Mouse (Mus musculus) erythroid progenitor cell, adult 5-6 weeks (primary cell): ENCODE data around the gene Scrt2. TPM values are rescaled to one million over a fixed set of nuclear protein-coding genes. Genes with fewer than 3 reads are reported as not detected.

Experiments used
- ATAC-seq: replicated peaks from 2 replicates; pipeline ENCODE4 v1.8.0; 2016; ENCODE audit warnings: moderate number of reproducible peaks, mild to moderate bottlenecking, moderate TSS enrichment, inconsistent platforms; ENCODE audit not compliant: poor library complexity, low FRiP score, severe bottlenecking
- total RNA-seq, 2 experiments: library from RNA; stranded (forward) in 1 of 2; stranded (reverse) in 1 of 2; fragments of 150-400 nt in 1 of 2; fragments of 186-747, 209-891 nt in 1 of 2; gene quantifications; 2 replicates each; pipeline versions ENCODE4 v1.2.3 to v1.2.4; 2015 to 2017; ENCODE audit warnings: low replicate concordance in 2 of 2

The Scrt2 gene
- total RNA-seq, 2 experiments from 2014 or later: not detected

DNA sequence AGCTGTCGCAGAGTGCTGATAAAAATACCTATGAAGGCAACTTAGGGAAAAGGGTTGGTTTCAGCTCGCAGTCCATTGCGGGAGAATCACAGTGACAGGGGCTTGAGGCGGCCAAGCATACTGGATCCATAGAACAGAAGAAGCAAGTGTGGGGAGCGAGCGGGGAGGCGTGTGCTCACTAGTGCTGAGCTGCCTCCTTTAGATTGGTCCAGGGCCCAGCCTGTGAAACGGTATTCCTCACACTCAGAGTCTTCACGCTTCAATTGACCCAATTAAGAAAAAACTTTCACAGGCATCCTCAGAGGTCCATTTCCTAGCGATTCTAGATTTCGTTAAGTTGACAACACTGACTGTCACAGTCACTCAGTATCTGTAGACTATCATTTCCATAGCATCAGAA lies 59.6 kb downstream of the Scrt2 start:
- ATAC-seq: no peak

DNA sequence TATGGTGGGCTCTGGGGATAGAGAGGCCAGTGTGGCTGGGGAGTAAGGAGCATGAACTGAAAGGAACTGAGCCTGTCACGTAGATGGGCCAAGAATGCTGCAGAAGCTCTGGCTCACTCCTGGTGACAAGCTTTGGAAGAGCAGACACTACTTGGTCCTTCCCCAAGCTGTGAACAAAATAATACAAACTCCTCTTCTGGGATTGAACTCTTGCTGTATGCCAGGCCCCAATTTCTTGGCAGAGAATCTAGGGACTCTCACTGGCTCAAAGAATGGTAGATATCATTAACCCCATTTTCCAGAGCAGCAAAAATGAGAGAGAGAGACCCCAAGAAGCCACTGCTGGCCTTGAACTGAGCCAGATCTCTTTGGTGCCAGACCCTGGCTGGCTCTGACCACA lies 60.2 kb downstream of the Scrt2 start:
- ATAC-seq: no peak

DNA sequence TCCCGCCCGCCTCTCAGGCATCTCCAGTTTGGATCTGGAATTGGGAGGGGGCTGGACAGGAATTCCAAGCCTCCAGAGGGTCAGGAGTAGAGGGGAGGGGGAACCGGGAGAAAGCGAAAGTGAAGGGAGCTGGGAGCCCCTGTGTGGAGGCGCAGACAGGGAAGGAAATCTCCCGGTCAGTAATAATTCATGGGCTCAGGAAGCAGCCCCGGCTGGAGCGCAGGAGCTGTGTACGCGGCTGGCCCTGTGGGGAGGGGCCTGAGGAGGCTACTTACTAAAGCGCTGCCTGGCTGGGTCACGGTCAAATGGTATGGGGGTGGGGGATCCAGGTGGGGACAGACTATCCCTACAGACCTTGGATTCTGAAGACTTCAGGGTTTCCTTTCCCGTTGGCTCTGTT lies 60.7 kb downstream of the Scrt2 start:
- ATAC-seq: no peak

DNA sequence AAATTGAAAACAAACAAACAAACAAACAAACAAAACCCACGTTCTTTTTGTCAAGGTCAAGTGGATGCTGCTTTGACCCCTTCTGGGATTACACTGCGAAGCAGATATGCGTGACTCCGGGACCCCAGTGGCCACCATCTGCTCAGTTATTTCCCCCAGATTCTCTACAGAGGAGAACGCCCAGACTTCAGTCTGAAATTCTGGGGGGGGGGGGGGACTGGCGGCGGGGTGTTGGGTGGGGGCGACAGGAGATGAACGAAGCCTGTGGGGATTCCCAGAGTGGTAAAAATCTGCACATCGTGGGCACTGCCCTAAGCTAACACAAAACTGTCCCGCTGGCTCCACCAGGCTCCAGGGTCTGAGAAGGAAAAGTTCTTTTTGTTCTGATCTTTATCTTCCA lies 61.2 kb downstream of the Scrt2 start:
- no peak for ATAC-seq

DNA sequence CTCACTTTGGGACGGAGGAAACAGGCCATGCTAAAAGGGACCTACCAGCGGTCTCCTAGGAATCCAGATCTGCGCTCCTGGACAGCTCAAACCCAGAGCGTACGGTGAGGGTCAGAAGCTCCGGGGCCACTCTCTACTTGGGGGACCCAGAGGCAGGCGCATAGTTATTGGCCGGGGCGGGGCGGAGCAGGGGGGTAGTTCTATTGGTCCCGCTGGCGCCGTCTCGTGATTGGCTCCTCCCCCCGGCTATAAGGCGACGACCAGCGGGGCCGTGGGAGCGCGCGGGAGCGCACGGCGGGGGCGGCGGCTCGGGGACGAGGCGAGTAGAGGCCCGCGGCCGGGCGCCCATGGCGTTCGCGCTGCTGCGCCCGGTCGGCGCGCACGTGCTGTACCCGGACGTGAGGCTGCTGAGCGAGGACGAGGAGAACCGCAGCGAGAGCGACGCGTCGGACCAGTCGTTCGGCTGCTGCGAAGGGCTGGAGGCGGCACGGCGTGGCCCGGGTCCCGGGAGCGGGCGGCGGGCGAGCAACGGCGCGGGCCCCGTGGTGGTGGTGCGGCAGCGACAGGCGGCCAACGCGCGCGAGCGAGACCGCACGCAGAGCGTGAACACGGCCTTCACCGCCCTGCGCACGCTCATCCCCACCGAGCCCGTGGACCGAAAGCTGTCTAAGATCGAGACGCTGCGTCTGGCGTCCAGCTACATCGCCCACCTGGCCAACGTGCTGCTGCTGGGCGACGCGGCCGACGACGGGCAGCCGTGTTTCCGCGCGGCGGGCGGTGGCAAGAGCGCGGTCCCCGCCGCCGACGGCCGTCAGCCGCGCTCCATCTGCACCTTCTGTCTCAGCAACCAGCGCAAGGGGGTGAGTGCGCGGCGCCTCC lies 62.2 kb downstream of the Scrt2 start, which contains the start of gene Tcf15:
TSS of gene Tcf15 (plus strand) at position 283 of the 879 bp plus-strand sequence.
- ATAC-seq: no peak

DNA sequence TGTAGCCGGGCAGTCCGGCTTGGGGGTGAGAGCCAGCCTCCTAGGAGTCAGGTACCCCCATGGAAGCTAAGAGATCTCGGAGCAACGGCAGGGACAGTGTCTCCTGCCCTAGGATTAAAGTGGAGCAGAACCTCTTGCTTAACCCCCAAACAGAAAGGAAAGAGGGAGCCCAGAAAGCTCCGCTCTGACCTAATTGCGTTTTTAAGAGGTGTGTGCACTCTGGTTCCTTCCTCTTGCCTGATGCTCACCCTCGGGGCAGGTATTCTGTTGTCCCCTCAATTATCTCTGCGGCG lies 62.8 kb downstream of the Scrt2 start:
- ATAC-seq: no peak

DNA sequence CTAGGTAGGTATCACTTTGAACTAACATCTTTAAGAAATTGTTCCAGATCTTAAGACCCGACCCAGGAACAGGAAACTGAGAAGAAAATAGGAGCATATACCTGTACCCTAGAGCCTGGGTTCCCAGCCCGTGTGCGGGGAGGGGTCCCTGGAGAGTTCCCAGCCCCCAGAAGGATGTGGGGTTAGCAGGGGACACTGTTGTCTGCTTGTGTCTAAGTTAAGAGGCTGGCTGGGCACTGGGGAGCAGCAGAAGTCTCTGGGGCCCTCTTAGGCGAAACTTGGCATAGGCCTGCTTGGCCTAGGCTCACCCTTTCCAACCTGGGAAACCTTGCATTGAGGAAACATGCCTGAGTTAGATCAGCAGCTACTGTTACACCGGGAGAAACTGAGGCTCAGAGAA lies 63.2 kb downstream of the Scrt2 start:
- no peak for ATAC-seq

Other genes with a start within 250 kb of the Scrt2 start
- gene Rspo4, start 238.6 kb upstream of the Scrt2 start, total RNA-seq (2015; ENCODE audit: low replicate concordance): not detected in 2 replicates
- gene Rspo4, start 238.6 kb upstream of the Scrt2 start, total RNA-seq (2017; ENCODE audit: low replicate concordance): not detected in 2 replicates
- gene Angpt4, start 170.3 kb upstream of the Scrt2 start, total RNA-seq (2015; ENCODE audit: low replicate concordance): not detected in 2 replicates
- gene Angpt4, start 170.3 kb upstream of the Scrt2 start, total RNA-seq (2017; ENCODE audit: low replicate concordance): not detected in 2 replicates
- 1.3 and 4.7 TPM in 2 replicates for gene Fam110a, start 101.3 kb upstream of the Scrt2 start, total RNA-seq (2015; ENCODE audit: low replicate concordance)
- gene Fam110a, start 101.3 kb upstream of the Scrt2 start, total RNA-seq (2017; ENCODE audit: low replicate concordance): 1.8 and 3.6 TPM in 2 replicates
- gene Slc52a3, start 85.0 kb upstream of the Scrt2 start, total RNA-seq (2015; ENCODE audit: low replicate concordance): not detected in 2 replicates
- gene Slc52a3, start 85.0 kb upstream of the Scrt2 start, total RNA-seq (2017; ENCODE audit: low replicate concordance): 0.26 TPM in 1 of 2 replicates, not detected in the other
- 10.1 and 16.3 TPM in 2 replicates for gene Srxn1, start 24.0 kb downstream of the Scrt2 start, total RNA-seq (2015; ENCODE audit: low replicate concordance)
- 11.5 and 35.3 TPM in 2 replicates for gene Srxn1, start 24.0 kb downstream of the Scrt2 start, total RNA-seq (2017; ENCODE audit: low replicate concordance)
- not detected in 2 replicates for gene Tcf15, start 62.0 kb downstream of the Scrt2 start, total RNA-seq (2015; ENCODE audit: low replicate concordance)
- gene Tcf15, start 62.0 kb downstream of the Scrt2 start, total RNA-seq (2017; ENCODE audit: low replicate concordance): not detected in 2 replicates
- 51.2 and 70.4 TPM in 2 replicates for gene Csnk2a1, start 145.3 kb downstream of the Scrt2 start, total RNA-seq (2015; ENCODE audit: low replicate concordance)
- gene Csnk2a1, start 145.3 kb downstream of the Scrt2 start, total RNA-seq (2017; ENCODE audit: low replicate concordance): 78.8 and 93.5 TPM in 2 replicates
- 9.0 and 15.5 TPM in 2 replicates for gene Tbc1d20, start 212.3 kb downstream of the Scrt2 start, total RNA-seq (2015; ENCODE audit: low replicate concordance)
- gene Tbc1d20, start 212.3 kb downstream of the Scrt2 start, total RNA-seq (2017; ENCODE audit: low replicate concordance): 7.4 and 14.3 TPM in 2 replicates